Mouse (Mus musculus) brain, embryonic 14.5 days (tissue): ENCODE data around the gene Has3.

Source experiments
- CTCF ChIP-seq: fragments of 200-500 bp; IDR thresholded peaks from 2 replicates; pipeline ENCODE4 v1.5.1; 2012; ENCODE audit warnings: inconsistent platforms, mild to moderate bottlenecking, moderate library complexity, borderline replicate concordance; ENCODE audit not compliant: insufficient read depth, insufficient read length; ENCODE audit errors: extremely low read depth
- POLR2A ChIP-seq: fragments of 200-500 bp; IDR thresholded peaks from 2 replicates; pipeline ENCODE4 v1.6.1; 2012; ENCODE audit warnings: mild to moderate bottlenecking, inconsistent platforms, borderline replicate concordance; ENCODE audit not compliant: poor library complexity, insufficient read depth, insufficient read length, severe bottlenecking; ENCODE audit errors: extremely low read depth

GRCm38 (mm10) chr8:106870051-106870450 lies at the start of gene Has3:
- no peak for TF ChIP-seq CTCF
- no peak for TF ChIP-seq POLR2A
